Mouse (Mus musculus) thymus, postnatal 0 days (tissue): ENCODE measurements around the gene Sema4f. TPM values are rescaled to one million over a fixed set of nuclear protein-coding genes. Genes with fewer than 3 reads are reported as not detected.

Source experiments
- DNase-seq: peaks from one replicate; pipeline ENCODE4 v3.0.0-alpha.2; 2015; ENCODE audit warnings: low spot score
- polyA plus RNA-seq: library from polyadenylated mRNA; unstranded; fragments of >200 nt; fragmentation: Nextera tagmentation; extraction: Ambion mirVana; gene quantifications from 2 replicates; pipeline ENCODE4 v1.2.1, GENCODE M21; 2015

The Sema4f gene
- polyA plus RNA-seq, result 1.3 and 1.4 TPM in 2 replicates

GRCm38 (mm10) chr6:82939167-82939912 lies at the start of gene Sema4f:
TSS of gene Sema4f (minus strand) at chr6:82939769.
- DNase-seq, result peak; percentile 76

- DNase-seq, result no peak
These were observed 47.9 kb upstream of the Sema4f start for GRCm38 (mm10) chr6:82987411-82987971.

- peak; percentile 70 for DNase-seq
These were observed 31.5 kb upstream of the Sema4f start for GRCm38 (mm10) chr6:82971031-82971430.

- no peak for DNase-seq
These were observed 29.9 kb upstream of the Sema4f start for GRCm38 (mm10) chr6:82969249-82970084.

GRCm38 (mm10) chr6:82961664-82962063 lies 22.1 kb upstream of the Sema4f start:
- DNase-seq, result no peak

GRCm38 (mm10) chr6:82956553-82957251 lies 17.1 kb upstream of the Sema4f start:
- peak; percentile 10 for DNase-seq

GRCm38 (mm10) chr6:82946651-82947050 lies 7.1 kb upstream of the Sema4f start, which contains the start of gene M1ap:
TSS of gene M1ap (plus strand) at chr6:82946902.
- no peak for DNase-seq

- peak; percentile 50 for DNase-seq
These were observed 6.2 kb upstream of the Sema4f start for GRCm38 (mm10) chr6:82945750-82946149.

GRCm38 (mm10) chr6:82940765-82941164 lies 1.2 kb upstream of the Sema4f start:
- peak; percentile 36 for DNase-seq

GRCm38 (mm10) chr6:82934616-82935230 lies 4.8 kb downstream of the Sema4f start:
- no peak for DNase-seq

GRCm38 (mm10) chr6:82927617-82928016 lies 12.0 kb downstream of the Sema4f start:
- DNase-seq, result no peak

GRCm38 (mm10) chr6:82926528-82926927 lies 13.0 kb downstream of the Sema4f start:
- DNase-seq, result no peak

GRCm38 (mm10) chr6:82926106-82926505 lies 13.5 kb downstream of the Sema4f start:
- DNase-seq, result no peak

- peak; percentile 39 for DNase-seq
These were observed 14.6 kb downstream of the Sema4f start for GRCm38 (mm10) chr6:82925005-82925404.

GRCm38 (mm10) chr6:82921426-82922224 lies 17.9 kb downstream of the Sema4f start:
- peak; percentile 80 for DNase-seq

GRCm38 (mm10) chr6:82919520-82919919 lies 20.0 kb downstream of the Sema4f start:
- peak; percentile 68 for DNase-seq

GRCm38 (mm10) chr6:82918371-82918770 lies 21.2 kb downstream of the Sema4f start:
- no peak for DNase-seq

- DNase-seq, result peak; percentile 53
These were observed 21.8 kb downstream of the Sema4f start for GRCm38 (mm10) chr6:82917778-82918129.

GRCm38 (mm10) chr6:82917076-82917777 lies 22.3 kb downstream of the Sema4f start:
- no peak for DNase-seq
